Mouse (Mus musculus) brown adipose tissue, adult 24 weeks (tissue): ENCODE results near the gene Mgat1. TPM values are rescaled to one million over a fixed set of nuclear protein-coding genes. Genes with fewer than 3 reads are reported as not detected.
"Not testable (repeated sequence)": the region's sequence is repeated elsewhere in the genome, so short reads cannot be mapped to it uniquely, and the experiment has no call there.

Experiments
- H3K27ac ChIP-seq: fragments of 200-500 bp; replicated peaks from 2 replicates; pipeline ENCODE4 v1.5.1; 2012; ENCODE audit warnings: low read depth, mild to moderate bottlenecking, low read length
- H3K4me1 ChIP-seq: fragments of 200-500 bp; 2 replicates; pipeline ENCODE4 v1.6.1; 2012; ENCODE audit warnings: low read length, mixed read lengths; ENCODE audit not compliant: control insufficient read depth, insufficient read depth, insufficient read length
- H3K4me3 ChIP-seq: fragments of 200-500 bp; 2 replicates; pipeline ENCODE4 v1.5.1; 2012; ENCODE audit warnings: low read depth, mild to moderate bottlenecking, low read length, moderate library complexity; ENCODE audit not compliant: insufficient read depth
- polyA plus RNA-seq: library from polyadenylated mRNA; stranded (reverse); fragments of >200 nt; gene quantifications from 2 replicates; pipeline ENCODE4 v1.2.4, GENCODE M21; 2012; ENCODE audit not compliant: missing spikeins, insufficient read depth, insufficient read length

Mgat1 gene
- polyA plus RNA-seq, result 19.3 and 30.6 TPM in 2 replicates

- Histone ChIP-seq H3K27ac (peak within 1 kb of the TSS; percentile 94), H3K4me3 (peak within 1 kb of the TSS; percentile 74), H3K4me1 (peaks cover 15% of the 10 kb centered on the region)
Observed at GRCm38 (mm10) chr11:49243727-49244594, at the start of gene Mgat1. Mgat1 (plus strand) TSS chr11:49244191.

- H3K4me1 ChIP-seq, H3K4me3 ChIP-seq: not testable (repeated sequence)
- H3K27ac ChIP-seq, result peak overlapping the region; percentile 69
Observed at GRCm38 (mm10) chr11:49194771-49195170, 49.2 kb upstream of the Mgat1 start.

GRCm38 (mm10) chr11:49195819-49196322, 48.1 kb upstream of the Mgat1 start:
- Histone ChIP-seq H3K27ac (peak overlapping the region; percentile 96), H3K4me3 (no peak overlapping the region; the same call in 1 of the 2 replicates), H3K4me1 (peaks cover 3% of the 10 kb centered on the region; the same call in 1 of the 2 replicates)

GRCm38 (mm10) chr11:49200666-49201065, 43.3 kb upstream of the Mgat1 start:
- Histone ChIP-seq H3K4me1 (peaks cover 8% of the 10 kb centered on the region; the same call in 1 of the 2 replicates), H3K27ac (no peak overlapping the region), H3K4me3 (no peak overlapping the region)

GRCm38 (mm10) chr11:49201142-49201541, 42.8 kb upstream of the Mgat1 start:
- Histone ChIP-seq H3K27ac (no peak overlapping the region), H3K4me3 (no peak overlapping the region), H3K4me1 (peaks cover 8% of the 10 kb centered on the region; the same call in 1 of the 2 replicates)

GRCm38 (mm10) chr11:49202071-49202470, 41.9 kb upstream of the Mgat1 start:
- Histone ChIP-seq H3K4me1 (peaks cover 6% of the 10 kb centered on the region; the same call in 1 of the 2 replicates), H3K4me3 (peak overlapping the region; percentile 89), H3K27ac (peak overlapping the region; percentile 100)

- H3K27ac ChIP-seq, result peak overlapping the region; percentile 100
- H3K4me3 ChIP-seq, result peak overlapping the region; percentile 89
- H3K4me1 ChIP-seq, result peaks cover 6% of the 10 kb centered on the region; the same call in 1 of the 2 replicates
Observed at GRCm38 (mm10) chr11:49202523-49203061, 41.4 kb upstream of the Mgat1 start.

GRCm38 (mm10) chr11:49203129-49203768, 40.7 kb upstream of the Mgat1 start, which contains the start of gene Zfp62:
Zfp62 (plus strand) TSS chr11:49203292.
- peaks cover 6% of the 10 kb centered on the region; the same call in 1 of the 2 replicates for H3K4me1 ChIP-seq
- peak within 1 kb of the TSS; percentile 100 for H3K27ac ChIP-seq

GRCm38 (mm10) chr11:49203771-49204497, 40.1 kb upstream of the Mgat1 start:
- peak overlapping the region; percentile 89 for H3K4me3 ChIP-seq
- peaks cover 6% of the 10 kb centered on the region; the same call in 1 of the 2 replicates for H3K4me1 ChIP-seq
- H3K27ac ChIP-seq, result peak overlapping the region; percentile 100

More at GRCm38 (mm10) chr11:49203129-49203768, 40.7 kb upstream of the Mgat1 start, which contains the start of gene Zfp62:
- peak within 1 kb of the TSS; percentile 89 for H3K4me3 ChIP-seq

GRCm38 (mm10) chr11:49205080-49205590, 38.9 kb upstream of the Mgat1 start:
- Histone ChIP-seq H3K27ac (no peak overlapping the region), H3K4me3 (no peak overlapping the region), H3K4me1 (peaks cover 6% of the 10 kb centered on the region; the same call in 1 of the 2 replicates)

- H3K4me1 ChIP-seq, result peaks cover 4% of the 10 kb centered on the region; the same call in 1 of the 2 replicates
- H3K27ac ChIP-seq, result no peak overlapping the region
- H3K4me3 ChIP-seq, result no peak overlapping the region
Observed at GRCm38 (mm10) chr11:49207495-49207894, 36.5 kb upstream of the Mgat1 start.

GRCm38 (mm10) chr11:49212577-49212976, 31.4 kb upstream of the Mgat1 start:
- Histone ChIP-seq H3K4me3 (no peak overlapping the region), H3K4me1 (no peaks in the 10 kb centered on the region), H3K27ac (no peak overlapping the region)

- Histone ChIP-seq H3K4me3 (no peak overlapping the region), H3K27ac (no peak overlapping the region), H3K4me1 (no peaks in the 10 kb centered on the region)
Observed at GRCm38 (mm10) chr11:49213505-49213904, 30.5 kb upstream of the Mgat1 start.

- Histone ChIP-seq H3K4me1 (no peaks in the 10 kb centered on the region), H3K27ac (no peak overlapping the region), H3K4me3 (no peak overlapping the region)
Observed at GRCm38 (mm10) chr11:49219271-49219670, 24.7 kb upstream of the Mgat1 start.
